Mouse (Mus musculus): ENCODE results near the gene Prr23a3.

The Prr23a3 gene

GRCm38 (mm10) chr9:98864571-98864970 is at the start of gene Prr23a3:
TSS of gene Prr23a3 (plus strand) at chr9:98864767.
- no peak for DNase-seq

GRCm38 (mm10) chr9:98816066-98816465 is 48.5 kb upstream of the Prr23a3 start:
- no peak for DNase-seq

- no peak for DNase-seq
These were observed 47.0 kb upstream of the Prr23a3 start for GRCm38 (mm10) chr9:98817592-98817991.

- no peak for DNase-seq
These were observed 45.6 kb upstream of the Prr23a3 start for GRCm38 (mm10) chr9:98818971-98819370.

- no peak for DNase-seq
These were observed 45.1 kb upstream of the Prr23a3 start for GRCm38 (mm10) chr9:98819481-98819880.

- no peak for DNase-seq
These were observed 44.1 kb upstream of the Prr23a3 start for GRCm38 (mm10) chr9:98820461-98820860.

GRCm38 (mm10) chr9:98821067-98821466 is 43.5 kb upstream of the Prr23a3 start:
- DNase-seq, result no peak

GRCm38 (mm10) chr9:98823805-98824204 is 40.8 kb upstream of the Prr23a3 start:
- no peak for DNase-seq

- DNase-seq, result no peak
These were observed 35.1 kb upstream of the Prr23a3 start for GRCm38 (mm10) chr9:98829508-98829907.

- DNase-seq, result no peak
These were observed 27.0 kb upstream of the Prr23a3 start for GRCm38 (mm10) chr9:98837537-98838074.

GRCm38 (mm10) chr9:98842117-98842516 is 22.4 kb upstream of the Prr23a3 start, which contains the start of gene Prr23a1:
TSS of gene Prr23a1 (plus strand) at chr9:98842503.
- no peak for DNase-seq

GRCm38 (mm10) chr9:98856210-98856609 is 8.4 kb upstream of the Prr23a3 start, which contains the start of gene Prr23a2:
TSS of gene Prr23a2 (plus strand) at chr9:98856494.
- DNase-seq, result no peak

- no peak for DNase-seq
These were observed 1.1 kb upstream of the Prr23a3 start for GRCm38 (mm10) chr9:98863463-98863862.

GRCm38 (mm10) chr9:98901486-98901885 is 36.9 kb downstream of the Prr23a3 start:
- DNase-seq, result no peak

GRCm38 (mm10) chr9:98902819-98903218 is 38.3 kb downstream of the Prr23a3 start, which contains the start of gene 7420426K07Rik:
TSS of gene 7420426K07Rik (plus strand) at chr9:98903119.
- DNase-seq, result no peak

Data from cerebellum, adult 11 months (tissue).